Mouse (Mus musculus): Measurements from ENCODE around the gene Tbc1d10a. TPM values are rescaled to one million over a fixed set of nuclear protein-coding genes. Genes with fewer than 3 reads are reported as not detected.

Gene Tbc1d10a
- total and polyA plus RNA-seq, 3 experiments = 23.0 to 27.4 TPM; not detected in 1

DNA sequence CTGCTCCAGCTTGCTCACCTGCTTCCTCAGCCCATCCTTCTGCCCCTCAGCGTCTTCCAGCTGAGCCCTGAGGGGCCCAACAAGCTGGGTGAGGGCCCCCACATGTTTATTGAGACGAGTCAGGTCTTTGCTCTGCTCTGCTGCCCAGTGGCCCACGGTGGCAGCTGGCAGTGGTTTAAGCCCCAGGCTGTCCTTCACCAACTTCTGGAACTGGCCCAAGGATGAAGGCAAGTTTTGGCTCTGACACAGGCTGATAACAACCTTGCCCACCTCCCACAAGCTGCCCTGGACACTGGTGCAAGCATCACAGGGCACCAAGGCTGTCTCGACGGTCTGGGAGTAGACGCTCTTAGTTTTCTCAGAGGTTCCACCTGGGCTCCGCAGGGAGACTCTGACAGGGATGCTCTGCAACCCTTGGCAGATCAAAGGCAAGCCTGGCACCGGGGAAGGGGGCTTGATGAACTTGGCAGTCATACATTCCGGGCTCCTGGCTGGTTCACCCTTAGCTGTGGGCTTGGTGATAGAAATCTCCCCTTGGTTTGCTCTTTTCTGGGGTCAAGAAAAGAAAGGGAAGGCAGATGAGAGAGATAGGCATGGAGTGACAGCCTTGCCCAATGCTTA lies 37.9 kb upstream of the Tbc1d10a start:
- TF ChIP-seq MYB (IDR thresholded peaks at IDR 0.05; ENCODE audit: low read depth, low read length) (no peak), TBP (IDR thresholded peaks at IDR 0.05; ENCODE audit: low read depth, low read length) (no peak), UBTF (IDR thresholded peaks at IDR 0.05; ENCODE audit: borderline replicate concordance, insufficient read depth, low read depth, low read length) (no peak), SMC3 (IDR thresholded peaks at IDR 0.05; ENCODE audit: low read depth, low read length) (no peak), NELFE (IDR thresholded peaks at IDR 0.05; ENCODE audit: low read depth, low read length) (no peak), ZKSCAN1 (IDR thresholded peaks at IDR 0.05; ENCODE audit: low read depth, low read length) (no peak), CTCF (IDR thresholded peaks at IDR 0.05 in 2 of 3, conservative IDR thresholded peaks at IDR 0.05 in 1 of 3; ENCODE audit: control insufficient read depth in 1 of 3, insufficient read depth in 1 of 3, low read depth in 2 of 3, low read length in 3 of 3, poor library complexity in 1 of 3, severe bottlenecking in 1 of 3) (no peak)
- Histone ChIP-seq H3K4me1 (ENCODE audit: control insufficient read depth in 1 of 2, insufficient read depth in 2 of 2, low read length in 2 of 2) (peaks cover 2 to 4% of the 10 kb centered on the region in 2 experiments), H3K9ac (ENCODE audit: control insufficient read depth, low read depth, low read length, poor library complexity, severe bottlenecking) (no peak overlapping the region), H3K4me3 (ENCODE audit: control insufficient read depth in 1 of 2, insufficient read depth in 1 of 2, low read depth in 2 of 2, low read length in 2 of 2) (no peak overlapping the region), H3K36me3 (ENCODE audit: control insufficient read depth in 1 of 2, insufficient read depth in 2 of 2, low read length in 2 of 2) (peaks cover 0 to 3% of the 10 kb centered on the region in 2 experiments; a peak in 2 of 4 replicates), H3K27ac (ENCODE audit: control insufficient read depth, low read depth, low read length) (no peak overlapping the region), H3K79me2 (ENCODE audit: control insufficient read depth, insufficient read depth, low read length, poor library complexity) (no peaks in the 10 kb centered on the region), H3K27me3 (ENCODE audit: control insufficient read depth in 1 of 2, insufficient read depth in 2 of 2, low read length in 2 of 2) (no peaks in the 10 kb centered on the region), H3K9me3 (replicated peaks; ENCODE audit: insufficient read depth, low read length) (no peaks in the 10 kb centered on the region)
- DNase-seq (ENCODE audit: low read depth, low spot score) = no peak

DNA sequence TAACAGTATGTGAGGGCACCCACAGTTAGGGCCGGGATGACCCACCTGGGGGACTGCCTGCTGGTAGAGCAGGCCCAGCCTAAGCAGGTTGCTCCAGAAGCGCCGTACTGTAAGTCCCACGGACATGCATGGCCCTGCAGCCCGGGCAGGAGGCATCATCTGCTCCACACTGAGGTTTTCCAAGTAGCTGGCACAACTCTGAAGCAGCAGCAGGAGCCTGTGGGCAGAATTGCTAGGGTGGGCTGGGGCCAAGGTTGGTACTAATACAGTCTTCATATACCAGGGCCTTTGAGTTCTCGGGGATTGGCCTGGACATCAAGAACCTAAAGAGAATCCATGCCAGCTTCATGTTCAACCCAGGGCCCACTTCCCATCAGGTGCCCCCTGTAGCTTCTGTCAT lies 36.7 kb upstream of the Tbc1d10a start:
- H3K27me3 ChIP-seq (ENCODE audit: control insufficient read depth in 1 of 2, insufficient read depth in 2 of 2, low read length in 2 of 2) = no peaks in the 10 kb centered on the region
- TF ChIP-seq CHD1 (IDR thresholded peaks at IDR 0.05; ENCODE audit: low read depth, low read length) (no peak), MYC (IDR thresholded peaks at IDR 0.05; ENCODE audit: low read depth, low read length) (no peak), TBP (IDR thresholded peaks at IDR 0.05; ENCODE audit: low read depth, low read length) (no peak), GABPA (IDR thresholded peaks at IDR 0.05; ENCODE audit: low read depth, low read length) (no peak), KAT2A (conservative IDR thresholded peaks at IDR 0.05; ENCODE audit: low read depth, low read length) (no peak), ZMIZ1 (IDR thresholded peaks at IDR 0.05; ENCODE audit: low read depth, low read length) (no peak), RCOR1 (IDR thresholded peaks at IDR 0.05; ENCODE audit: low read depth, low read length) (no peak), USF2 (IDR thresholded peaks at IDR 0.05; ENCODE audit: borderline replicate concordance in 1 of 2, insufficient read depth in 1 of 2, low read depth in 1 of 2, low read length in 2 of 2) (no peak), E2F4 (IDR thresholded peaks at IDR 0.05; ENCODE audit: borderline replicate concordance, low read depth, low read length) (no peak), ZKSCAN1 (IDR thresholded peaks at IDR 0.05; ENCODE audit: low read depth, low read length) (no peak)
- H3K27ac ChIP-seq (ENCODE audit: control insufficient read depth, low read depth, low read length) = no peak overlapping the region

More for the DNA sequence above, 36.7 kb upstream of the Tbc1d10a start:
- no peak overlapping the region for H3K4me3 ChIP-seq (ENCODE audit: control insufficient read depth in 1 of 2, insufficient read depth in 1 of 2, low read depth in 2 of 2, low read length in 2 of 2)
- DNase-seq (ENCODE audit: low read depth, low spot score) = no peak
- H3K79me2 ChIP-seq (ENCODE audit: control insufficient read depth, insufficient read depth, low read length, poor library complexity) = no peaks in the 10 kb centered on the region
- H3K9me3 ChIP-seq (replicated peaks; ENCODE audit: insufficient read depth, low read length) = no peaks in the 10 kb centered on the region
- H3K9ac ChIP-seq (ENCODE audit: control insufficient read depth, low read depth, low read length, poor library complexity, severe bottlenecking) = no peak overlapping the region
- H3K4me1 ChIP-seq (ENCODE audit: control insufficient read depth in 1 of 2, insufficient read depth in 2 of 2, low read length in 2 of 2) = peaks cover 3 to 9% of the 10 kb centered on the region in 2 experiments
- peaks cover 0 to 8% of the 10 kb centered on the region in 2 experiments; a peak in 2 of 4 replicates for H3K36me3 ChIP-seq (ENCODE audit: control insufficient read depth in 1 of 2, insufficient read depth in 2 of 2, low read length in 2 of 2)
